Mouse (Mus musculus): ENCODE results near the gene Hipk1.

Hipk1 gene

DNA sequence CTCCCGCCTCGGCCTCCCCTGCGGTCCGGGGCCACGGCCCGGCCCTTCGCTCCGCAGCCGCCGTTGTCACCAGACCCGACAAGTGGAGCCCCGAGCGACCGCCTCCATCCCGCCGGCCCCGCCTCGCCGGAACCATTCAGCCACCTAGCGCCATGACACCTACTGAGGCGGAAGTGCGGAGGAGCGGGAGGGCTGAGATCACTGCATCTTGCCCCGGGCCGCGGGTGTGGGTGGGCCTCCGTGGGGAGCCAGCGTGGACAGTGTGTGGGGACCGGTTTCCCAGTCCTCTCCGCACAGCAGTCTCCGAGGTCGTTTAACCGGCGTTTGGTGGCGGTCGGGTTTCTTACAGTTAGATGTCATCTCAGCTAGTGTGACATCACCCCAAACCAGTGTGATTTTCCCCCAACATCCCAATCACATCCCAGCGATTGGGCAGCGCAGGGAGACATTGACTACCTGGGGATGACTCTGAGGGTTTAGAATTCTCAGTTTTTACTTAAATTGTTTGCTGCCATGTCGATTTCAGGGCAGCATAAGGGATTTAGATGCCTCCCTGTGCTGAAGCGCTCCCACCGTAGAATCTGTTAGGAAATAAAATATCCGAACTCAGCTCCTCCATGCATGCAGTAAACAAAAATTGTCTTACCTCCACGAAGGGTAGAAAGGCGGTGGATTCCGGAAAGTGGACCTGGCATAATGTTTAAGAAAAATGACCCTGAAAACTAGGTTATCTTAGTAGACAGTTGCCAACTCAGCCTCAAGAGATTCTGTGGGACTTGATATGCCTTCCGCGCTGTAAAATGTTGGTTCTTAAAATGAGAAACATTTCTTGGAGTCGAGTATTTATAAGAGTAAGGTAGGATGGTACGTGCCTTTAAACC lies at the start of gene Hipk1:
Gene Hipk1 (minus strand): TSS at position 334 of the 881 bp plus-strand sequence.
- in situ Hi-C loops (cut with MboI, MseI), result no loop called here

DNA sequence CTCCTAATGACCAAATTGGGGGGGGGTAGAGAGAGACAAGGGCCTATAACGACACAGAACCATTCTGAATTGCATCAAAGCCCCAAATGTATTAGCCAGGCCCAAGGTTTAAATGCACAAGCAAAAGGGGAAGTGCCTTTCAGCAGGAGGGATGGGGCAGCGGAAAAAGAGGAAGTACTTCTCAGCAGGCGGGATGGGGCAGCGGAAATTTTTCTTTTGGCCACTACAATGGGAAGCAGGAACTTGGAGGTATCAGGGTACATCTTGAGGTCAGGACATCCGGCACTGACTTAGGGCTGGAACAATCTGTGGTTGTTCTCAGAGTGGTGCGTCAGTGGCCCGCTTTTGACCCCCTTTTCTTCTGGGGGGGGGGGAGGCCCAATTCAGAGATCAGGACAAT lies 49.6 kb upstream of the Hipk1 start:
- in situ Hi-C loops (cut with MboI, MseI), result loop anchor here (25.0 kb wide), 1 partner anchor 396 kb away; no protein-coding TSS in a partner anchor

DNA sequence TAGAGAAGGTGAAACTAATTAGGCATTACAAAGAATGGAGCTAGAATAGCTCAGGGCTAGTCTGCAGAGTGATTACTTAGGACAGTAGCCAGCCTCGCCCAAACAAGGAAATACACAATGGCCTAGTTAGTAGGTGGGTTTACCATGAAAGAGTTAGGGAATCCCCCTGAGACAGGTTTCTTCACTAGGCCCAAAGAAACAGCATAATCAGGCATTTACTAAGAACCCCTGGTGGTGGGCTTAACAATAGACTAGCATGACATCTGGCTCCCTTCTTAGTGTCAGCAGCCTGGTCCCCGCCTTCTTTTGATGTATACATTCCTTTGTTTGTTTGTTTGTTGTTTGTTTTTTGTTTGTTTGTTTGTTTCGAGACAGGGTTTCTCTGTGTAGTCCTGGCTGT lies 48.8 kb upstream of the Hipk1 start:
- in situ Hi-C loops (cut with MboI, MseI), result loop anchor here (25.0 kb wide), 1 partner anchor 397 kb away; no protein-coding TSS in a partner anchor

DNA sequence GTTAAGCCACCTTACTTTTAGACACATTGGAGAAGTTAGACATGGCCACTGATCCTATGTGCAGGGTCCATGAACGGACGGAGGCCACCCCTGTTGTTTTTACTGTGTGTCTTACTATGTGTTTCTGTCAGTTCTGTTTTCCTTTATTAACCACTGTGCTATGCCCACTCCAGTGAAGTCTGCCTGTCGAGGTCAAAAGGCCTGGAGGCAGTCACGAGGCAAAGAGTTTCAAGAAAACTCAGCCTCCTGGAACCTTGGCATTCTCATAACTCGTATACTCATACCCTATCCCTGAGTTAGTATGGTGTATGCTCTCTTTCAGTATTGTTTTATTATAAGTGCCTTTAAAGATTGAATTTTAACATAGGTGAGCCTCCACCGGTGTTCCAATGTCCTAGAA lies 48.3 kb upstream of the Hipk1 start:
- in situ Hi-C loops (cut with MboI, MseI), result loop anchor here (25.0 kb wide), 1 partner anchor 398 kb away; no protein-coding TSS in a partner anchor

DNA sequence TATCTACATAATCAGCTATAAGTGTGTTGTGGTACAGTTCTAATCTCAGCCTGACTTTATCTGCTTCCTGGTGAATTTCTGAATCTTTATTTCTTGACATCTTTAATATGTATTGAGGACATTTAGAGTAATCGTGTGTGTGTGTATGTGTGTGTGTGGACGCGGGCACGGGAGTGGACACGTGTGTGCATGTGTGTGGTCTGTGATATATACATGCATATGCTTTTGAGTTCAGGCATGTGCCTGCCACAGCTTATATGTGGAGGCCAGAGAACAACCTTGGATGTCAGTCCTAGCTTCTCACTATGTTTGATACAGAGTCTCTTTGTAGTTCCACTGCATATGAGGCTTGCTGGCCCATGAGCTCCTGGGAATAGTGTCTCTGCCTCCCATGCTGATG lies 45.1 kb upstream of the Hipk1 start:
- in situ Hi-C loops (cut with MboI, MseI), result loop anchor here (25.0 kb wide), 1 partner anchor 401 kb away; no protein-coding TSS in a partner anchor

DNA sequence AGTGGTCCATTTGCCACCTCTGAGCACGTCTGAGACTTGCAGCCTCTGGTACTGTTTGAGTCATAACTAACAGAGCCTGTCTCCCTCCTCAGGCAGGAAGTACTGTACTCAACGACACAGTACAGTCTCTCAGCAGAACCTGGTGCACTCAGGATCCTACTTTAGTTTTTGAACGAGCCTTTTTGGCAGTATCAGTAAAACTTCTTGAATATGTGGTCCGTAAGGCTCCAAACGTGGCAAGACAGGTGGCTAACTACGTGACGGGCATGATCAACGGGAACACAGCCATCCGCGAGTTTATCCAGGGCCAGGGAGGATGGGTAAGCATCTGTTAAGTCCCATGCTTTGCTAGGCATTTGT lies 44.6 kb upstream of the Hipk1 start:
- in situ Hi-C loops (cut with MboI, MseI), result loop anchor here (25.0 kb wide), 1 partner anchor 401 kb away; no protein-coding TSS in a partner anchor

DNA sequence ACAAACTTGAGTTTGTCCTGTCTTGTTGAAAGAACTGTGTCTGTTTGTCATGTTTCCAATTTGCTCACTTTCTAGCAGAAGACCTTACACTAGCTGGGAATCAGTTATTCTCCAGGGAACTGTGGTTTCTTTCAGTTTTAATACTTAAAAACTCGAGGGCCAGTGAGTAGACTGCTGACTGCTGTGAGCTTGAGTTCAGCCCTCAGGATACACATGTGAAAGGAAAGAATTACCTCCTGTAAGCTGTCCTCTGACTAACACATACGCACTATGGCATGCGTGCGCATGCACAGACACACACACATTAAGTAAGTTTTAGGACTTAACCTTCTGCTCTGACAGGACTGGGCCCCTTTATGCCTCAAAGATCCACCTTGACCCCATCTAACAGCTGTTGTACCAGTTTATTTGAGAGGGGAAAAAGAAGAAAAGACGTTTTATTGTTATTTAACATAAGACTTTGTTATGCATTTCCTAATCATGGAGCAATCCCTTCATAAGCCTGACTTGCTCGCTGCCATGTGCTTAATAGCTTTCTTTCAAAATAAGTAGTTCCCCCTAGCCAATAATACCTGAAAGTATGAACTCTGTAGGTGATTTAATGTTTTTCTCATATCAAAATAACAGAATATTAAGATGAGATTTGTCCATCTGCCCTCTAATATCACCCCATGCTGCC lies 44.0 kb upstream of the Hipk1 start:
- in situ Hi-C loops (cut with MboI, MseI), result loop anchor here (25.0 kb wide), 1 partner anchor 402 kb away; no protein-coding TSS in a partner anchor

DNA sequence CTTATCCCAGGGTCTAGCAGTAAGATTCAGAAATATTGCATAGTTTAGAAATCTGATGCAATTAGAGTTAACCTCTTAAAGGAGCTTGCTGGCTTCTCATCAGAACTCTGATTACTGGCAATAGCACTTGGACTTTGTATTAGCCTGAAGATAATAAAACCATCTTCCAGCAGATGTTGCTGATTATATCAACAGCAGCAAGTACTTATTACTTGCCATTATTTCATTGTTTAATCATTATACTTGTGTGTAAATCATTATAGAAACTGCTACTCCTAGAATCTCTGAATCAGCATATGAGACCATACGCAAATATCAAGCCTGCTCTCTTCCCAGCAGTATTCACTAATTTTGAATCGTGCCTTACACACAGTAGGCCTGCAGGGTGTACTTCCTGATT lies 42.6 kb upstream of the Hipk1 start:
- in situ Hi-C loops (cut with MboI, MseI), result loop anchor here (25.0 kb wide), 1 partner anchor 403 kb away; no protein-coding TSS in a partner anchor

DNA sequence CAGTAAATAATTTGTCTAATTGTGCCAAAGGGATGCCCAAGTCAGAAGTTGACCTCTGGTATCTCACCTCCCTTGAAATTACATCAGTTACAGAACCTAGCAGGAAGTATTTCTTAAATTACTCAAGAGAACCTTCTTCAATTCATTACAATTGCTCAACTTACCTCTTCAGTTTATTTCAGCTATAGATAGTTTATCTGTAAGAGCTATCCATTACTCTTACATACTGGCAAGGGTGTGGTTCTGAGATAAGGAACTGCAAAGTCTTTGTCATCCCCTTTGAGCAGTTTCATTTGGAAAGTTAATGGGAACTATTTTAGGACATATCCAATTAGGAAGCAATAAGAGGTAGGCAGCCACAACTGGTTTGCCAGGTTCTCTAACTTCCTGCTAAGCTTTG lies 41.1 kb upstream of the Hipk1 start, which contains the start of gene Bcl2l15:
Gene Bcl2l15 (plus strand): TSS at position 176 of the 400 bp plus-strand sequence.
- in situ Hi-C loops (cut with MboI, MseI), result loop anchor here (25.0 kb wide), 1 partner anchor 405 kb away; no protein-coding TSS in a partner anchor

DNA sequence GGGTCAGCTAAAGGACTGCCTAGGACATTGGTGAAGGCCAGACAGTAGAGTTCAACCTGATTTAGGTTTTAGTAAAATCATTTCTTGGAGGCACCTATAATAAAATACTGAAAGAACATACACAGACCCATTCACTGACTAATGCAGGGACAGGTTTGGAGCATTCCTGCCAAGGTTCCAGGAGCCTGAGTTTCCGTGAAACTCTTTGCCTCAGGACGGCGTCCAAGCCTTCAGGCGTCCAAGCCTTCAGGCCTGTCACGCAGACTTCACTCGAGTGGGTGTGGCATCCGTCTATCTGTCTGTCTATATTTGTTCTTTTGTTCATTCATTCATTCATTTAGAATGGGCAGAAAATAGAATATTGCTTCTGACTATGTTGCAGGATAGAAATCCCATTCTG lies 39.8 kb upstream of the Hipk1 start:
- in situ Hi-C loops (cut with MboI, MseI), result loop anchor here (25.0 kb wide), 1 partner anchor 406 kb away; no protein-coding TSS in a partner anchor

DNA sequence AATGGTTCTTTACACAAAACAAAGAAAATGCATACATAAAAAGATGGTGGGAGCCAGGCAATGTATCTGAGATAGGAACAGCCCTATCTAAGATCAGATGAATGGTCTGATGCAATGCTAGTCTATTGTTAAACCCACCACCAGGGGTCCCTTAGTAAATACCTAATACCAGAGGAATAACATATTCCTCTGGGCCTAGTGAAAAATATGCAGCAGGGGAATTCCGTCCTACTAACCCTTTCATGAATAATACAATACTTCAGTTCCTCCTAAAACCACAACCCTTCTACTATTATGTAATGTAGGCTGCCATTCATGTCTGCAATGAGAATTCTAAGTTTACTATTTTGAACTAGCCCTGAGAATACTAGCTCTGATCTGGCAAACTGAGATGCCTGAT lies 39.3 kb upstream of the Hipk1 start:
- in situ Hi-C loops (cut with MboI, MseI), result loop anchor here (25.0 kb wide), 1 partner anchor 407 kb away; no protein-coding TSS in a partner anchor

DNA sequence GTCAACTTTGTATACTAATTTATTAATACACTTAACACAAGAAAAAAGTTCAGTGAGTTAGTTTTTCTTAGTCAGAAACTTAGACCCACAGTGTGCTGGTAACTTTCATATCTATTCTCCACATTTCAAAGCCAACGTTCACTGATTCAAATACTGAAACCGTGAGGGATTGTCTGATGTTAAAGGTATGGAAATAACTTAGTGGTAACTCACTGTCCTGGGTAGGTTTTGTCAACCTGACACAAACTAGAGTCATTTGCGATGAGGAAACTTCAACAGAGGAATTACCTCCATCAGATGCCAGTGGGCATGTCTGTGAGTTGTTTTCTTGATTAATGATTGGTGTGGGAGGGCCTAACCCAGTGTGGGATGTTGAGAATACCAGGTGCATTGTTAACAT lies 37.7 kb upstream of the Hipk1 start:
- in situ Hi-C loops (cut with MboI, MseI), result loop anchor here (5.0 to 25.0 kb wide), 2 partner anchors 58 to 408 kb away; no protein-coding TSS in a partner anchor

DNA sequence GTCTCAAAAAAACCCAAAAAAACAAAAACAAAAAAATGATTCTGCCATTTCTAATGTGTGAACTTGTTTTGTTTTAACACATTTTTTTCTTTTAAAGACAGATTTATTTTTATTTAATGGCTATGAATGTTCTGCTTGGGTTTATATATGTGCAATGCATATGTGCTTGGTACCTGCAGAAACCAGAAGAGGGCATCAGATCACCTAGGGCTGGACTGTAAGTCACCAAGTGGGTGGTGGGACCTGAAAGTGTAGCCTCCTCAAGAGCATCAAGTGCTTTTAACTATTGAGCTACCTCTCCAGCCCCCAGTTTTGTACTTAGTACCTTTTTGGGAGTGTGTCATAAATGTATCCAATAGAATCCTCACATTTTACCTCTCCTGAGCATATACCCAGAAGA lies 36.2 kb upstream of the Hipk1 start:
- in situ Hi-C loops (cut with MboI, MseI), result loop anchor here (5.0 to 25.0 kb wide), 2 partner anchors 60 to 410 kb away; no protein-coding TSS in a partner anchor

DNA sequence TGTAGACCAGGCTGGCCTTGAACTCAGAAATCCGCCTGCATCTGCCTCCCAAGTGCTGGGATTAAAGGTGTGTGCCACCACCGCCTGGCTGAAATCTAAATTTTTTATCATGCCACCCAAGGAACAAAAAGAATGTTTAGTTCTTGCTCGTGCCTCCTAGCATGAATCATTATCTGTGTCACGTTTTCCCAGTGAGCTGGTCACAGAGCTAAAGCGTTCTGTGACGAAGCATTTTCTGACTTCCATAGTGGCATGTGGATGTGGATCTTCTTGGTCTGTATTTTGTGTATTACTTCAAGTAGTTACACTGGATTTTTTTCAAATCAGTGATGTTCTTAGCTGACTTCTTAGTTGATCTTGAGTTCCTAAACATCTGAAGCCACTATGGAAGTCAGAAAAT lies 19.6 kb upstream of the Hipk1 start:
- in situ Hi-C loops (cut with MboI, MseI), result no loop called here

DNA sequence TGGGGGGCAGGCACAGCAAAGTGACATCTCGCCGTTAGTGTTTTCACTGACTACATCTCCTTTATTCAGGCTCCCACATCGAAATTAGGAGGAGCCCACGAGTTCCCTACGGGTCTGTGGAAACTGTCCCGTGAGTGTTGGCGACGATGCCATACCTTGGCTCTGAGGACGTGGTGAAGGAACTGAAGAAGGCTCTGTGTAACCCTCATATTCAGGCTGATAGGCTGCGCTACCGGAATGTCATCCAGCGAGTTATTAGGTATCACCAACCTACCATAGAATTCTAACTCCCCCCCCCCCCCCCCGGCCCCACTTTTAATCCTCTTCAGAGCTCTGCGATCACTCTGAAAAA lies 18.4 kb upstream of the Hipk1 start:
- in situ Hi-C loops (cut with MboI, MseI), result no loop called here

DNA sequence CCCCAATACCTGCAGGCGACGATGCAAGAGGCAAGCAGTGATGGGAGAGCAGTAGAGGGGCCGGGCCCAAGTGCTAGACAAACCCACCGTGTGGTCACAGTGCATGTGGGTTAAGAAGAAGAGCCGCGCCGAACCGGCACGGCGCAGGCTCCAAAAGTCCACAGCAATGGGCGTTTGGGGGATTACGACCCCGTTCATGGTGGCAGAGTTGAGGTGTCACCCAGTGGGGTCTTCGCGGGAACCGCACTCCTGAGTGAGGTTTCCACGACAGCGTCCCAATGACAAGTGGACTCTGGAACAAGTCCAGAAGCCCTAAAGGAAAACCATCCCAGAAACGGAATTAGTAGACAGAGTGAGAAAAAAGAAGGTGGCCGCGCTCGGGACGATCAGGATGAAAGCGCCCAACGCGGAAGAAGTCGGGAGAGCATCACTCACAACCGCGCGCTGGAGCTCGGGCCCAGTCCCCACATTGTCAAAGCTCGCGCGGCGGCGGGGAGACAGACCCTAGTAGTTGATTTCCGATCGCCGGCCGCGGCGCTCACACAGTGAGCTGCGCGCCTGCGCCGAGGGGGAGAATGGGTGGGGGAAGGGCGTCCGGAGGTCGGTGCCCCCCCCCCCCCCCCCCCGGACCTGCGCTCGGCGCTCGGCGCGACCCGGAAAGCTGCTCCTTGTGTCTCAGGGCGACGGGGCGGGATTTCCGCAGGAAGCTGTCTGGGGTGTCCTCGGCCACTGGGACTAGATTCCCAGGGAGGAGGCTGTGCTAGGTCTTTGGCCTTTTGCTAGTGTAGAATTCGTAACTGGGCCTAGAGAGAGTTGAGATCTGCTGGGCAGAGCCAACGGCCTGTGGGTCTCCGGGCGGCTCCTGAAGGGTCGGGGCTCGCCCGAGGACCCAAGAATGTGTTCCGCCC lies 17.8 kb upstream of the Hipk1 start, which contains the start of the genes Dclre1b, Ap4b1 and Gm43064:
Gene Dclre1b (minus strand): TSS at position 554 of the 908 bp plus-strand sequence.
Gene Ap4b1 (plus strand): TSS at position 630 of the 908 bp plus-strand sequence.
Gene Gm43064 (plus strand): TSS at position 683 of the 908 bp plus-strand sequence.
- in situ Hi-C loops (cut with MboI, MseI), result no loop called here

DNA sequence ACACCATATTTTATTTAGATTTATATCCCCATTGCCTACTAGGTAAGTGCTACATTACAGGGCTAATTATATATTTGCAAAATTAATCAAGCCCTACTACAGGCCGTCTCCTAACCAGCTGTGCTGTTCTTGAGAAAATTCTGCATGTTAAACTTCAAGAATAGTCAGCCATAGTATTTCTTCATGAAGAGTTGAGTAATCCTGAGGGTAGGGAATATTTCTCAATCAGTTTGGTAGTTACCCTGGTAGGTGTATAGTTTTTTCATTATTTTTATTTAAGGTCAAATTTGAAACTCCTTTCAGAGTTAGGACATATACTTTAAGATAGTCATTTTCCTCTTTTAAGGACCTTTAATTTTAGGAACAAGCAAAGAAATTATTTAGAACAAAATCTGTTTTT lies 14.3 kb upstream of the Hipk1 start:
- in situ Hi-C loops (cut with MboI, MseI), result no loop called here

DNA sequence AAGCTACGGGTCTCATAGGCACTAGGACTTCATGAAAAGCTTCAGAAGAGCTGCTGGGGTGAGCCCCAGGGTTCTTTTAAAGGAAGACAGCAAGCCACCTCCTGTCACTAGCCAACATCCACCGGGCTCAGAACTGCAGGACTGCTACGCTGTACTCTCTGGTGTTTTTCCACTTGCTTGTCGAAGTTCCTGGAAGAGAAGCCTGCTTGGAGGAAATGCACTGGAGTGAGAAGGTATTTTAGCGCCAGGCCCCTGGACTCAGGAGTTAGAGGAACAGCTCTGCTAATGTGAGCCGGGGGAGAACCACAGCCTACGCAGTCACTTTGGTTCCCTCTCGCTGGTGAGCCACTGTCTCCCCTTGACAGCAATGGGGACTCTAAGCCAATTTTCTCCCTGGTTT lies 11.5 kb upstream of the Hipk1 start:
- in situ Hi-C loops (cut with MboI, MseI), result no loop called here

DNA sequence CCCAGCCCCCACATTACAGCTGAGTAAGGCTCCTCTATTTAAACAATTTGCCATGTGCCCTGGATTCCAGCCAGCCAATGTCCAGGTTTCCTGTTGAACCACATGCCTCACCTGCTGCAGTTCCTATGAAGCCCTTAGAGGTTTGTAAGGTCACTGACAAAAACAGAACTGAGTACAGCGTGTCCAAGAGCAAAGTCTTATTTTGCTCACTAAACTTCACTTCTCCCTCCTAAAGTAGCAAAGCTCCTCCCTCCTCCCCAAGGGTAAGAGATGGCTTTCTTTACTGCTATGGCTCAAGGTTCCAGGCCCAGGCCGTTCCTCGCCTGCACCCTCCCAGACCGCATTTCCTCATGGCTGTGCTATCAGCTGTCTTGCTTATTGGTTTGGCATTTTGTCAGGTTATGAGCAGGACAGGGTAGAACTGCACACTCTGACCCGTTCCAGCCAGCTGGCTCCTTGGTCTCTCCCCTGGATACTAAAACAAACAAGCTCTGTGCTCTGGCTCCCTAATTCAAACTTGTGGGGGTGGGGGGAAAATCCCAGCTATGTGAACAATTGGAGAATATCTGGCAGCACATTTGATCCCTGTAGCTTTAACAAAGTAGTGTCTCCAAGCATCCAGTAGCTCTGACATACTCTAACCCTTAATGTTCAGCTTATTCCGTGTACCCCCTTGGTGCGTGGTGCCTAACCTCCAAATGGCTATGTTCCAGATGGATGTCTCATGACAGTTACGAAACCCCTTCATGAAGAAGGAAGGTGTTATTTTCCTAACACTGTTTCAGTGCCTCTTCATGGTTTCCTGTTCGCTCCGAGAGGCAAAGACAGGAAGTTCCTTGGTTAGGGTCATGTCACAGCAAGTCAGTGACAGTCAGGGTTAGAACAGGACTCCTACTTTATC lies 10.5 kb upstream of the Hipk1 start:
- in situ Hi-C loops (cut with MboI, MseI), result no loop called here

DNA sequence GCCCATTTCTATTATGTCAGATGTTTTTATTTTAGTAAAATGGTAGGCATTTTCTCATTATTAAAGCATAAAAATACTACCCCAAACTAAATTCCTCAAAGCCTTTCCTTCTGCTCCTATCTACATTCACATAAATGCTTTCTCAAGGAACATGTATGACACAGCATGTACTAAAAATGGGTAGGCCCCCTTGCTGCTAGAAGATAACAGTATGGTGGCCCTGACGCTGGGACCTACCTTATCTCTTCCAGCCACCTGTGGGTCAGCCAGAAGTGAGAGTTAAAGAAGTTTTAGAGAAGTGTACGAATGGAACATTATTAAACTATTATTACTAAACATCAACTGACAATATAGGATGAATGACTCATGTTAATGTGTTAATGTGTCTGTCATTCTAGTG lies 8.1 kb upstream of the Hipk1 start:
- in situ Hi-C loops (cut with MboI, MseI), result no loop called here

Measured in T-helper 2 cell (primary cell).